Mouse (Mus musculus): ENCODE results near the gene Bend6. TPM values are rescaled to one million over a fixed set of nuclear protein-coding genes. Genes with fewer than 3 reads are reported as not detected.

Bend6 gene
- polyA plus RNA-seq, 1 experiment from 2014 or later: 2.4 TPM

DNA sequence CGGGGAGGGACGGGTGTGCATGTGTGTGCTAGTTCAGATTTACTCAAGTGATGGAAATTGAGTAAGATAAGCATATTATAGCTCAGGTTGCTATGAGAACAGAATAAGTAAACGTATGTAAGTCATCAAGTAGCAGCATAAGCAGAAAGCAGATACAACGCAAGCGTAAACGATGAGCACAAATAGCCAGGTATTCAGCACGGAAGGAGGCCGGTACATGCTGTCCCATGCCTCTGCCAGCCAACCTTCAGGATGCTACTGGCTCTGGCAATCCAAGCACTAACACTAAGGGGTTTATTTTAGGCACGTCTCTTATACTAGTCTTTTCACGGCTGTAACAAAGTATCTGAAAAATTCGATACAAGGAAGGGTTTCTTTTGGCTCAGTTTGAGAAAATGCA lies 10.2 kb downstream of the Bend6 start:
- no peak for DNase-seq (ENCODE audit: low spot score)
- no peak overlapping the region for H3K9ac ChIP-seq (ENCODE audit: low read depth, low read length)
- WGBS: 83% methylated on average over 11 of the region's 11 CpGs
- H3K4me2 ChIP-seq: no peak overlapping the region
- H3K9me3 ChIP-seq (ENCODE audit: control insufficient read depth, low read length): no peaks in the 10 kb centered on the region
- no peak overlapping the region for H3K27ac ChIP-seq (ENCODE audit: low read depth, low read length)
- H3K27me3 ChIP-seq (replicated peaks; ENCODE audit: control insufficient read depth, insufficient read depth, low read length): no peaks in the 10 kb centered on the region; the same call in 1 of the 2 replicates
- no peak overlapping the region for H3K4me3 ChIP-seq (ENCODE audit: low read depth, low read length)
- no peaks in the 10 kb centered on the region for H3K4me1 ChIP-seq (replicated peaks; ENCODE audit: control insufficient read depth, insufficient read depth, low read length)
- ATAC-seq (replicated peaks; ENCODE audit: low FRiP score): no peak
- no peaks in the 10 kb centered on the region for H3K36me3 ChIP-seq (ENCODE audit: control insufficient read depth, insufficient read depth, low read length)

DNA sequence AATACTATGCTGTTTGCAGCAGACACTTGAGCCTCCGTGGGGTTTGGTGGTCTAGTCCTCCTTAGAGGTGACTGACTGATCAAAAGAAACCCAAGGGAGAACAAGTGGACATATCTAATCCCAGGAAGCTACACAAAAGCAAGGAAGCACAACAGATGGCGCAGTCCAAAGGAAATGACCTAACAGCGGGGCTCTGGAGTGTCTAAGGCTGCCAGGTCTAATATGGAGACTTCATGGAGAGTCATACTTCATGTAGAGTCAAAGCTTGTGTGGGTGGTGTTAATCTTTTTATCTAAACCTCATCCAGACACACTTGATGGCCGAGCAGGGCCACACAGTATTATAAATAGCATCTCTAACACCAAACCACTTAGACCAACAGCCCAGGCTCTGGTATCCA lies 10.9 kb downstream of the Bend6 start:
- H3K4me3 ChIP-seq (ENCODE audit: low read depth, low read length): no peak overlapping the region
- no peaks in the 10 kb centered on the region for H3K9me3 ChIP-seq (ENCODE audit: control insufficient read depth, low read length)
- no peak overlapping the region for H3K9ac ChIP-seq (ENCODE audit: low read depth, low read length)
- WGBS: 67% methylated on average over 4 of the region's 4 CpGs
- ATAC-seq (replicated peaks; ENCODE audit: low FRiP score): no peak
- no peak overlapping the region for H3K4me2 ChIP-seq
- H3K4me1 ChIP-seq (replicated peaks; ENCODE audit: control insufficient read depth, insufficient read depth, low read length): no peaks in the 10 kb centered on the region
- no peaks in the 10 kb centered on the region; the same call in 1 of the 2 replicates for H3K27me3 ChIP-seq (replicated peaks; ENCODE audit: control insufficient read depth, insufficient read depth, low read length)
- H3K27ac ChIP-seq (ENCODE audit: low read depth, low read length): no peak overlapping the region
- H3K36me3 ChIP-seq (ENCODE audit: control insufficient read depth, insufficient read depth, low read length): no peaks in the 10 kb centered on the region
- no peak for DNase-seq (ENCODE audit: low spot score)

DNA sequence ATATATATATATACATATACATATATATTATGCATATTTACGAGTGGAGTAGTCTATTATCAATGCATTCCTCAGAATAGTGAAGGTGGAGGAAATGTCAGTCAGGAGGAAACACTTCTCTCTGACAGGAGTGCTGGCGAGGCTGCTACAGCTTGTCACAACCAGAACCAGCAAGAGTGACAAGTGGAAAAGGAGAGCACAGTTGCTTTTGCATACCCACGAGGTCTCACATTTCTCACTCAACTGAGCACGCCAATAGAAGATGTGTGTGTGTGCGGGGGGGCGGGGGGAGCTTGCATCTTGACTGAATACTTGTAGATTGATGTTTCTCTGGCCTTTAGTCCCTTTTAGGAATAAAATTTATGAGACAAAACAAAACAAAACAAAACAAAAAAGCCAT lies 11.5 kb downstream of the Bend6 start:
- H3K4me3 ChIP-seq (ENCODE audit: low read depth, low read length): no peak overlapping the region
- no peak overlapping the region for H3K9ac ChIP-seq (ENCODE audit: low read depth, low read length)
- H3K9me3 ChIP-seq (ENCODE audit: control insufficient read depth, low read length): no peaks in the 10 kb centered on the region
- H3K4me1 ChIP-seq (replicated peaks; ENCODE audit: control insufficient read depth, insufficient read depth, low read length): no peaks in the 10 kb centered on the region
- WGBS: 63% methylated on average over 6 of the region's 6 CpGs
- no peak overlapping the region for H3K4me2 ChIP-seq
- ATAC-seq (replicated peaks; ENCODE audit: low FRiP score): no peak
- DNase-seq (ENCODE audit: low spot score): no peak
- H3K27me3 ChIP-seq (replicated peaks; ENCODE audit: control insufficient read depth, insufficient read depth, low read length): no peaks in the 10 kb centered on the region; the same call in 1 of the 2 replicates
- H3K27ac ChIP-seq (ENCODE audit: low read depth, low read length): no peak overlapping the region
- no peaks in the 10 kb centered on the region for H3K36me3 ChIP-seq (ENCODE audit: control insufficient read depth, insufficient read depth, low read length)

DNA sequence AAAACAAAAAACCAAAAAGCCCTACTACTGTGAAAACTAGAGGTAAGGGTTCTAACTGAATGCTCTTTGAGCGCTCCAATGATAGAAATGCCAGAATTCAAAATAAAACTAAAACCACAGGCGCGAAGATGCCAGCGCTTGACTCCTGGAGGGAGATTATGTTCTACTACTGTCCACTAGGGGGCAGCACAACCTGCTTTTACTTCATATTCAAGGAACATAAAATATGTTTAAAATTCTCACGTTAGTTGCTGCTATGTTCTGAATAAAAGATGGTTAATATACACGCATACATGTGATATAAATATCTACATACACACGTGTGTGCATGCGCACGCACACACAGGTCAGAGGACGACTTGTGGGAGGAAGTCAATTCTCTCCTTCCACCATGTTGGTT lies 14.8 kb downstream of the Bend6 start:
- 55% methylated on average over 10 of the region's 10 CpGs for WGBS
- Histone ChIP-seq H3K27me3 (replicated peaks; ENCODE audit: control insufficient read depth, insufficient read depth, low read length) (no peaks in the 10 kb centered on the region; the same call in 1 of the 2 replicates), H3K9ac (ENCODE audit: low read depth, low read length) (no peak overlapping the region), H3K4me3 (ENCODE audit: low read depth, low read length) (no peak overlapping the region), H3K4me1 (replicated peaks; ENCODE audit: control insufficient read depth, insufficient read depth, low read length) (no peaks in the 10 kb centered on the region), H3K4me2 (no peak overlapping the region), H3K27ac (ENCODE audit: low read depth, low read length) (no peak overlapping the region), H3K9me3 (ENCODE audit: control insufficient read depth, low read length) (no peaks in the 10 kb centered on the region), H3K36me3 (ENCODE audit: control insufficient read depth, insufficient read depth, low read length) (no peaks in the 10 kb centered on the region)
- no peak for ATAC-seq (replicated peaks; ENCODE audit: low FRiP score)
- DNase-seq (ENCODE audit: low spot score): no peak

DNA sequence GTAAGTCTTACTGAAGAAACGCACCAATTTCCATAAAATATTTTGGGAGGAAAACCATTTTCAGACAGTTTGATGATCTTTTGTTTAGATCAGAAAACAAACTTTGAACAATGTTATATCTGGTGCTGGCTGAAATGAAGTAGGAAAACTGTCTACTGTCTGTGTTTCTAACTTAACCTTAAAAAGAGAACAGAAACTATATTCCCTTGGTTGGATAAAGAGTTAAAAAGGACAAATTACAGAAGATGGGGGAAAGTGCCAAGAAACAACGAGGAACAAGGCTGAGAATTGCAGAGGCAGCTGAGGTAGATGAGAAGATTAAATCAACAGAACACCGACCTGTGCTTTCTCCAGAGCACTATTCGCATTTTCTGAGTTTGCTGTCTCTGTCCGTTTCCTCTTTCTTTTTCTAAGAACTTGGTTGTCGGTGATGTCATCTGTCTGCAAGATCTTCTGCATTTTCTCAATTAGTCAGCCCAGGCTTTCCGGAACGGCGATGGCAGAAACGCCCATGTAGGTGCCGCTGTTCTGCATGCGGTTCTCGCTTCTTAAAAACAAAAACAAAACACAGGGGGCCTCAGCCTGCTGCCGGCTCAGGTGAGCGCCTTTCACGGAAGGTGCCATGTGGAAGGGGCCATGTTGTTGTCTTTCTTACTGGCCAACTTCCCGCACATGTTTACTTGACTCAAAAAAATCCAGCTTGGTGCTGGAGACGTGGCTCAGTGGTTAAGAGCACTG lies 24.3 kb downstream of the Bend6 start:
- H3K9ac ChIP-seq (ENCODE audit: low read depth, low read length): no peak overlapping the region
- peak; percentile 38 for DNase-seq (ENCODE audit: low spot score)
- WGBS: 9% methylated on average over 18 of the region's 18 CpGs
- H3K27ac ChIP-seq (ENCODE audit: low read depth, low read length): no peak overlapping the region
- H3K4me1 ChIP-seq (replicated peaks; ENCODE audit: control insufficient read depth, insufficient read depth, low read length): no peaks in the 10 kb centered on the region
- no peaks in the 10 kb centered on the region for H3K36me3 ChIP-seq (ENCODE audit: control insufficient read depth, insufficient read depth, low read length)
- H3K4me3 ChIP-seq (ENCODE audit: low read depth, low read length): peak overlapping the region; percentile 24; the same call in 1 of the 2 replicates
- ATAC-seq (replicated peaks; ENCODE audit: low FRiP score): no peak
- peak overlapping the region; percentile 52 for H3K4me2 ChIP-seq
- no peaks in the 10 kb centered on the region for H3K9me3 ChIP-seq (ENCODE audit: control insufficient read depth, low read length)
- H3K27me3 ChIP-seq (replicated peaks; ENCODE audit: control insufficient read depth, insufficient read depth, low read length): no peaks in the 10 kb centered on the region

DNA sequence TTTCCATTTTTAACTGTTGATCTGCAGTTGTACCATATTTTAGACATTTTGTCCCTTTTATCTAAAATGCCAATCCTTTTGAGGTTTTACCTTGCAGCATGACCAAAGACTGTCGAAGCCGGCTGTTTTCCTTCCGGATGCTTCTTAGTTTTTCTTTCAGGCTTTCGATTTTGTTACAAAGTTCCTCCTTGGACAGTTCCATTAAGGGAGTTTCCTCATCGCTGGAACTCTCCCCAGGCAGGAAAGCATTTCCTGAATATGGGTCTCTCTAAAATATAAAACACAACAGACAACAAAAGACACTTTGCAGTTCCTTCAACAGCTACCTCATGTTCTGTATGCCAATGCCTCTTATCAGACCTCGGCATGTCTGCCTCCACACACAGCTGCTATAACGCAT lies 29.4 kb downstream of the Bend6 start:
- H3K9ac ChIP-seq (ENCODE audit: low read depth, low read length): no peak overlapping the region
- H3K36me3 ChIP-seq (ENCODE audit: control insufficient read depth, insufficient read depth, low read length): no peaks in the 10 kb centered on the region
- DNase-seq (ENCODE audit: low spot score): no peak
- no peak for ATAC-seq (replicated peaks; ENCODE audit: low FRiP score)
- no peaks in the 10 kb centered on the region for H3K27me3 ChIP-seq (replicated peaks; ENCODE audit: control insufficient read depth, insufficient read depth, low read length)
- no peak overlapping the region for H3K4me3 ChIP-seq (ENCODE audit: low read depth, low read length)
- 69% methylated on average over 7 of the region's 7 CpGs for WGBS
- no peak overlapping the region for H3K4me2 ChIP-seq
- H3K4me1 ChIP-seq (replicated peaks; ENCODE audit: control insufficient read depth, insufficient read depth, low read length): no peaks in the 10 kb centered on the region
- H3K9me3 ChIP-seq (ENCODE audit: control insufficient read depth, low read length): no peaks in the 10 kb centered on the region
- no peak overlapping the region for H3K27ac ChIP-seq (ENCODE audit: low read depth, low read length)

DNA sequence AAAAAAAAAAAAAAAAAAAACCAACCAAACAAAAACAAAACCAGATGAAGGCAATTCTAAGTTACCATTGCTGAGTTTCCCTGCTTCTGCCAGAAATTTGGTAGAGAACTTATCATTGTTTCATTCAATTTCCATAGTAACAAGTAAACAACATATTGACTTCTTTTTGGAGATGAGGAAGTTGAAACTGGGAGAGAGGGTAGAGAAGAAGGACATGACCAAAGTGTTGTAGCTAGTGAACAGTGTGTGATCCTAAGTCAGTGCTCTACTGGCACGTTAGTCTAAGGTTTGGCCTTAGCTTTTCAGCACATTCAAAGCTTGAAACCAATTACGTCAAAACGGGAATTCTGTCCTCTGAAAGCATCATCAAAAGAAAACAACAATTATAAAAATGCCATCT lies 31.2 kb downstream of the Bend6 start:
- DNase-seq (ENCODE audit: low spot score): no peak
- Histone ChIP-seq H3K27ac (ENCODE audit: low read depth, low read length) (no peak overlapping the region), H3K4me3 (ENCODE audit: low read depth, low read length) (no peak overlapping the region), H3K4me2 (no peak overlapping the region), H3K36me3 (ENCODE audit: control insufficient read depth, insufficient read depth, low read length) (no peaks in the 10 kb centered on the region), H3K9ac (ENCODE audit: low read depth, low read length) (no peak overlapping the region), H3K4me1 (replicated peaks; ENCODE audit: control insufficient read depth, insufficient read depth, low read length) (no peaks in the 10 kb centered on the region), H3K9me3 (ENCODE audit: control insufficient read depth, low read length) (no peaks in the 10 kb centered on the region), H3K27me3 (replicated peaks; ENCODE audit: control insufficient read depth, insufficient read depth, low read length) (no peaks in the 10 kb centered on the region)
- no peak for ATAC-seq (replicated peaks; ENCODE audit: low FRiP score)
- 82% methylated on average over 3 of the region's 3 CpGs for WGBS

DNA sequence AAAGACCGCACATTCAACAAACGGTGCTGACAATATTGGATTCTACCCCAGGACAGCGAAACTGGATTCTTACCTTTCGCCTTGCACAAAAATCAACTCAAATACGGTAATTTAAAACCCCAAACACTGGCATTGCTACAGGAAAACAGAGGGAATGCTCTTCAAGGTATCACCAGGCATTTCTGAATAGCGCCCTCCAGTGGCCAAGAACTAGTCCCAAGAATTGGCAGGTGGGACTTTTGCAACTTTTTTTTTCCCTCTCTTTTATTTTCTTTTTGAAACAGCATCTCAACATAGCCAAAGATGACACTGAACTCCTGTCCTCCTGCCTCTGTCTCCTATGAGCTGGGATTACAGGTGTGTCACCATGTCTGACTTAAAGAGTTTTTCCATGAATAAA lies 31.9 kb downstream of the Bend6 start:
- DNase-seq (ENCODE audit: low spot score) (no peak), ATAC-seq (replicated peaks; ENCODE audit: low FRiP score) (no peak)
- H3K36me3 ChIP-seq (ENCODE audit: control insufficient read depth, insufficient read depth, low read length): no peaks in the 10 kb centered on the region
- no peaks in the 10 kb centered on the region for H3K27me3 ChIP-seq (replicated peaks; ENCODE audit: control insufficient read depth, insufficient read depth, low read length)
- no peak overlapping the region for H3K4me3 ChIP-seq (ENCODE audit: low read depth, low read length)
- no peak overlapping the region for H3K27ac ChIP-seq (ENCODE audit: low read depth, low read length)
- no peaks in the 10 kb centered on the region for H3K9me3 ChIP-seq (ENCODE audit: control insufficient read depth, low read length)
- 42% methylated on average over 6 of the region's 6 CpGs for WGBS
- no peak overlapping the region for H3K4me2 ChIP-seq
- H3K9ac ChIP-seq (ENCODE audit: low read depth, low read length): no peak overlapping the region
- no peaks in the 10 kb centered on the region for H3K4me1 ChIP-seq (replicated peaks; ENCODE audit: control insufficient read depth, insufficient read depth, low read length)

DNA sequence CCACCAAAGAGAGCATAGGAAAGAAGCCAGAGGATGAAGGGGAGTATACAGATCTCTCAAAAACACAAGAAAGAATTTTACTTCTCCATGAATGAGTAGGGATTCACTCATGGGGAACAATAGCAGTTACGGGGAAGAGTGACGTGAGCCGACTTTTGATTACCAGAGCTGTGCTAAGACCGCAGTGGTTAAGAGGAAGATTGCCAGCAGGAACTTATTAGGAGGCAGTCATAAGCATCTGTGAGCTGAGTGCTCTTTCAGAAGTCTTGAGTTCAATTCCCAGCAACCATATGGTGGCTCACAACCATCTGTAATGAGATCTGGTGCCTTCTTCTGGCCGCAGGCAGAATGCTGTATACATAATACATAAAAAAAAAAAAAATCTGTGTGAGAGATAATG lies 34.1 kb downstream of the Bend6 start:
- no peak overlapping the region for H3K4me3 ChIP-seq (ENCODE audit: low read depth, low read length)
- H3K4me2 ChIP-seq: no peak overlapping the region
- WGBS: 81% methylated on average over 5 of the region's 5 CpGs
- DNase-seq (ENCODE audit: low spot score) (no peak), ATAC-seq (replicated peaks; ENCODE audit: low FRiP score) (no peak)
- no peak overlapping the region for H3K27ac ChIP-seq (ENCODE audit: low read depth, low read length)
- no peaks in the 10 kb centered on the region for H3K9me3 ChIP-seq (ENCODE audit: control insufficient read depth, low read length)
- no peaks in the 10 kb centered on the region for H3K36me3 ChIP-seq (ENCODE audit: control insufficient read depth, insufficient read depth, low read length)
- H3K9ac ChIP-seq (ENCODE audit: low read depth, low read length): no peak overlapping the region
- no peaks in the 10 kb centered on the region for H3K27me3 ChIP-seq (replicated peaks; ENCODE audit: control insufficient read depth, insufficient read depth, low read length)
- no peaks in the 10 kb centered on the region for H3K4me1 ChIP-seq (replicated peaks; ENCODE audit: control insufficient read depth, insufficient read depth, low read length)

All from liver, embryonic 11.5 days (tissue).